Mouse (Mus musculus): ENCODE data around the gene Rpl3l. TPM values are rescaled to one million over a fixed set of nuclear protein-coding genes. Genes with fewer than 3 reads are reported as not detected.

Gene Rpl3l
- total and polyA plus RNA-seq, 2 experiments, result 0.46 TPM; not detected in 1

- peak overlapping the region; percentile 12; the same call in 1 of the 2 replicates for H3K9ac ChIP-seq (ENCODE audit: low read depth, low read length)
- H3K4me1 ChIP-seq (ENCODE audit: control insufficient read depth, insufficient read depth, low read length), result peaks cover 38% of the 10 kb centered on the region
Observed at GRCm38 (mm10) chr17:24739926-24740325, 12.3 kb downstream of the Rpl3l start.

GRCm38 (mm10) chr17:24742307-24742706 lies 14.7 kb downstream of the Rpl3l start:
- TF ChIP-seq POLR2A (IDR thresholded peaks at IDR 0.05; ENCODE audit: extremely low read depth, insufficient read depth, low read length), result no peak
- no peak for TF ChIP-seq CTCF (IDR thresholded peaks at IDR 0.05; ENCODE audit: low read depth, low read length)
- Histone ChIP-seq H3K36me3 (ENCODE audit: control insufficient read depth, insufficient read depth, low read length) (peaks cover 15% of the 10 kb centered on the region; the same call in 1 of the 2 replicates), H3K9ac (ENCODE audit: low read depth, low read length) (peak overlapping the region; percentile 20; the same call in 1 of the 2 replicates), H3K27ac (replicated peaks; ENCODE audit: insufficient read depth, low read depth, low read length) (peak overlapping the region; percentile 88), H3K4me3 (ENCODE audit: insufficient read depth, low read depth, low read length) (no peak overlapping the region), H3K27me3 (ENCODE audit: control insufficient read depth, insufficient read depth, low read length) (no peaks in the 10 kb centered on the region), H3K79me2 (ENCODE audit: control insufficient read depth, insufficient read depth, low read length) (no peaks in the 10 kb centered on the region; the same call in 1 of the 2 replicates), H3K4me1 (ENCODE audit: control insufficient read depth, insufficient read depth, low read length) (peaks cover 34% of the 10 kb centered on the region)
- WGBS, result 16% methylated on average over 8 of the region's 8 CpGs
- peak; percentile 99 for DNase-seq (ENCODE audit: extremely low read depth, low read depth, low spot score)

More at GRCm38 (mm10) chr17:24739926-24740325, 12.3 kb downstream of the Rpl3l start:
- DNase-seq (ENCODE audit: extremely low read depth, low read depth, low spot score), result peak; percentile 60
- Histone ChIP-seq H3K27ac (replicated peaks; ENCODE audit: insufficient read depth, low read depth, low read length) (peak overlapping the region; percentile 35), H3K36me3 (ENCODE audit: control insufficient read depth, insufficient read depth, low read length) (peaks cover 15% of the 10 kb centered on the region; the same call in 1 of the 2 replicates), H3K4me3 (ENCODE audit: insufficient read depth, low read depth, low read length) (no peak overlapping the region), H3K27me3 (ENCODE audit: control insufficient read depth, insufficient read depth, low read length) (no peaks in the 10 kb centered on the region), H3K79me2 (ENCODE audit: control insufficient read depth, insufficient read depth, low read length) (no peaks in the 10 kb centered on the region; the same call in 1 of the 2 replicates)
- 28% methylated on average over 8 of the region's 8 CpGs for WGBS
- TF ChIP-seq POLR2A (IDR thresholded peaks at IDR 0.05; ENCODE audit: extremely low read depth, insufficient read depth, low read length), result no peak
- no peak for TF ChIP-seq CTCF (IDR thresholded peaks at IDR 0.05; ENCODE audit: low read depth, low read length)

GRCm38 (mm10) chr17:24743896-24744295 lies 16.3 kb downstream of the Rpl3l start:
- DNase-seq (ENCODE audit: extremely low read depth, low read depth, low spot score), result peak; percentile 34
- no peak overlapping the region for H3K4me3 ChIP-seq (ENCODE audit: insufficient read depth, low read depth, low read length)
- TF ChIP-seq CTCF (IDR thresholded peaks at IDR 0.05; ENCODE audit: low read depth, low read length), result no peak
- TF ChIP-seq POLR2A (IDR thresholded peaks at IDR 0.05; ENCODE audit: extremely low read depth, insufficient read depth, low read length), result no peak
- H3K4me1 ChIP-seq (ENCODE audit: control insufficient read depth, insufficient read depth, low read length), result peaks cover 34% of the 10 kb centered on the region
- peak overlapping the region; percentile 42 for H3K9ac ChIP-seq (ENCODE audit: low read depth, low read length)
- no peaks in the 10 kb centered on the region for H3K27me3 ChIP-seq (ENCODE audit: control insufficient read depth, insufficient read depth, low read length)
- H3K79me2 ChIP-seq (ENCODE audit: control insufficient read depth, insufficient read depth, low read length), result no peaks in the 10 kb centered on the region
- peaks cover 15% of the 10 kb centered on the region; the same call in 1 of the 2 replicates for H3K36me3 ChIP-seq (ENCODE audit: control insufficient read depth, insufficient read depth, low read length)
- 52% methylated on average over 5 of the region's 5 CpGs for WGBS
- H3K27ac ChIP-seq (replicated peaks; ENCODE audit: insufficient read depth, low read depth, low read length), result peak overlapping the region; percentile 88

GRCm38 (mm10) chr17:24744381-24744780 lies 16.8 kb downstream of the Rpl3l start:
- TF ChIP-seq CTCF (IDR thresholded peaks at IDR 0.05; ENCODE audit: low read depth, low read length) (no peak), POLR2A (IDR thresholded peaks at IDR 0.05; ENCODE audit: extremely low read depth, insufficient read depth, low read length) (no peak)
- DNase-seq (ENCODE audit: extremely low read depth, low read depth, low spot score), result peak; percentile 57
- Histone ChIP-seq H3K27me3 (ENCODE audit: control insufficient read depth, insufficient read depth, low read length) (no peaks in the 10 kb centered on the region), H3K27ac (replicated peaks; ENCODE audit: insufficient read depth, low read depth, low read length) (peak overlapping the region; percentile 88), H3K9ac (ENCODE audit: low read depth, low read length) (peak overlapping the region; percentile 41), H3K79me2 (ENCODE audit: control insufficient read depth, insufficient read depth, low read length) (no peaks in the 10 kb centered on the region), H3K4me3 (ENCODE audit: insufficient read depth, low read depth, low read length) (no peak overlapping the region), H3K4me1 (ENCODE audit: control insufficient read depth, insufficient read depth, low read length) (peaks cover 30% of the 10 kb centered on the region), H3K36me3 (ENCODE audit: control insufficient read depth, insufficient read depth, low read length) (peaks cover 15% of the 10 kb centered on the region; the same call in 1 of the 2 replicates)
- WGBS, result 50% methylated on average over 3 of the region's 3 CpGs

- 23% methylated on average over 7 of the region's 7 CpGs for WGBS
- no peaks in the 10 kb centered on the region for H3K27me3 ChIP-seq (ENCODE audit: control insufficient read depth, insufficient read depth, low read length)
- no peak overlapping the region for H3K9ac ChIP-seq (ENCODE audit: low read depth, low read length)
- peaks cover 23% of the 10 kb centered on the region for H3K4me1 ChIP-seq (ENCODE audit: control insufficient read depth, insufficient read depth, low read length)
- H3K27ac ChIP-seq (replicated peaks; ENCODE audit: insufficient read depth, low read depth, low read length), result no peak overlapping the region
- peak; percentile 84 for DNase-seq (ENCODE audit: extremely low read depth, low read depth, low spot score)
- H3K79me2 ChIP-seq (ENCODE audit: control insufficient read depth, insufficient read depth, low read length), result no peaks in the 10 kb centered on the region
- H3K4me3 ChIP-seq (ENCODE audit: insufficient read depth, low read depth, low read length), result no peak overlapping the region
- no peak for TF ChIP-seq POLR2A (IDR thresholded peaks at IDR 0.05; ENCODE audit: extremely low read depth, insufficient read depth, low read length)
- peak; percentile 75 for TF ChIP-seq CTCF (IDR thresholded peaks at IDR 0.05; ENCODE audit: low read depth, low read length)
- peaks cover 8% of the 10 kb centered on the region; the same call in 1 of the 2 replicates for H3K36me3 ChIP-seq (ENCODE audit: control insufficient read depth, insufficient read depth, low read length)
Observed at GRCm38 (mm10) chr17:24745526-24746497, 18.2 kb downstream of the Rpl3l start.
